Mouse (Mus musculus) midbrain, embryonic 14.5 days (tissue): Measurements from ENCODE around the gene Egf. TPM values are rescaled to one million over a fixed set of nuclear protein-coding genes. Genes with fewer than 3 reads are reported as not detected.
A peak's percentile ranks its signal among the peaks of the same experiment; 100 is the strongest.

ENCODE experiments used
- ATAC-seq: fragments of 200-750 bp; cut with Nextera tagmentation; 2 replicates; pipeline ENCODE4 v1.8.0; 2017; ENCODE audit warnings: moderate number of reproducible peaks, moderate library complexity; ENCODE audit not compliant: low FRiP score, low TSS enrichment
- DNase-seq: peaks from one replicate; pipeline ENCODE4 v3.0.0-alpha.2; 2015
- H3K27ac ChIP-seq: fragments of 300-500 bp; sonication (generic); replicated peaks from 2 replicates; pipeline ENCODE4 v1.5.1; 2014; ENCODE audit warnings: mild to moderate bottlenecking, low read depth, low read length, moderate library complexity
- H3K27me3 ChIP-seq: fragments of 300-500 bp; sonication (generic); 2 replicates; pipeline ENCODE4 v1.6.1; 2014; ENCODE audit warnings: low read length, control low read depth, mixed read lengths; ENCODE audit not compliant: control insufficient read depth, insufficient read depth
- H3K36me3 ChIP-seq: fragments of 300-500 bp; sonication (generic); 2 replicates; pipeline ENCODE4 v1.6.1; 2014; ENCODE audit warnings: low read length, control low read depth; ENCODE audit not compliant: control insufficient read depth, insufficient read depth
- H3K4me1 ChIP-seq: fragments of 300-500 bp; sonication (generic); 2 replicates; pipeline ENCODE4 v1.6.1; 2014; ENCODE audit warnings: mild to moderate bottlenecking, antibody characterized with exemption, low read length, control low read depth; ENCODE audit not compliant: control insufficient read depth, insufficient read depth
- H3K4me2 ChIP-seq: fragments of 300-500 bp; sonication (generic); 2 replicates; pipeline ENCODE4 v1.6.1; 2014; ENCODE audit warnings: mild to moderate bottlenecking, low read length, moderate library complexity
- H3K4me3 ChIP-seq: fragments of 300-500 bp; sonication (generic); replicated peaks from 2 replicates; pipeline ENCODE4 v1.5.1; 2014; ENCODE audit warnings: low read depth, low read length
- H3K9ac ChIP-seq: fragments of 300-500 bp; sonication (generic); replicated peaks from 2 replicates; pipeline ENCODE4 v1.6.1; 2014; ENCODE audit warnings: mild to moderate bottlenecking, low read length, moderate library complexity
- H3K9me3 ChIP-seq: fragments of 300-500 bp; sonication (generic); 2 replicates; pipeline ENCODE4 v1.6.1; 2016; ENCODE audit warnings: low read length, control low read depth, mixed read lengths; ENCODE audit not compliant: control insufficient read depth
- WGBS: fragments of 180-500 bp; shearing (Covaris S2); extraction: QIAGEN DNeasy Blood & Tissue Kit; methylation state at CpG from one replicate; pipeline ENCODE4 v1.1.7; 2014; 5-methylcytosine and 5-hydroxymethylcytosine counted together
- polyA plus RNA-seq: library from polyadenylated mRNA; unstranded; fragments of >200 nt; fragmentation: Nextera tagmentation; extraction: Ambion mirVana; gene quantifications from 2 replicates; pipeline ENCODE4 v1.2.1, GENCODE M21; 2014

Gene Egf
- polyA plus RNA-seq, 1 experiment from 2014 or later: 1.8 TPM

- no peak overlapping the region for H3K9ac ChIP-seq
- no peaks in the 10 kb centered on the region for H3K27me3 ChIP-seq
- no peak overlapping the region for H3K4me2 ChIP-seq
- H3K4me3 ChIP-seq: no peak overlapping the region
- no peaks in the 10 kb centered on the region for H3K9me3 ChIP-seq
- H3K4me1 ChIP-seq: peaks cover 6% of the 10 kb centered on the region; the same call in 1 of the 2 replicates
- WGBS: 43% methylated on average over 10 of the region's 10 CpGs
- H3K36me3 ChIP-seq: no peaks in the 10 kb centered on the region
- H3K27ac ChIP-seq: no peak overlapping the region
- ATAC-seq (peak; percentile 77), DNase-seq (peak; percentile 64)
Measured at GRCm38 (mm10) chr3:129640211-129641000, 114.7 kb downstream of the Egf start.

- Histone ChIP-seq H3K9ac (no peak overlapping the region), H3K4me3 (no peak overlapping the region), H3K27ac (no peak overlapping the region), H3K27me3 (no peaks in the 10 kb centered on the region), H3K4me2 (no peak overlapping the region), H3K9me3 (no peaks in the 10 kb centered on the region), H3K36me3 (no peaks in the 10 kb centered on the region), H3K4me1 (peaks cover 6% of the 10 kb centered on the region; the same call in 1 of the 2 replicates)
- 72% methylated on average over 5 of the region's 5 CpGs for WGBS
- ATAC-seq (no peak), DNase-seq (no peak)
Measured at GRCm38 (mm10) chr3:129639701-129640100, 115.4 kb downstream of the Egf start.

- Histone ChIP-seq H3K4me1 (peaks cover 6% of the 10 kb centered on the region; the same call in 1 of the 2 replicates), H3K4me3 (no peak overlapping the region), H3K27ac (no peak overlapping the region), H3K9ac (no peak overlapping the region), H3K27me3 (no peaks in the 10 kb centered on the region), H3K36me3 (peaks cover 11% of the 10 kb centered on the region; the same call in 1 of the 2 replicates), H3K4me2 (no peak overlapping the region), H3K9me3 (no peaks in the 10 kb centered on the region)
- no peak for ATAC-seq
- DNase-seq: no peak
- WGBS: 92% methylated on average over 6 of the region's 6 CpGs
Measured at GRCm38 (mm10) chr3:129637446-129637845, 117.7 kb downstream of the Egf start.

GRCm38 (mm10) chr3:129634260-129634901 lies 120.7 kb downstream of the Egf start:
- Histone ChIP-seq H3K27ac (no peak overlapping the region), H3K36me3 (peaks cover 16% of the 10 kb centered on the region; the same call in 1 of the 2 replicates), H3K9ac (no peak overlapping the region), H3K9me3 (no peaks in the 10 kb centered on the region), H3K4me2 (no peak overlapping the region), H3K27me3 (no peaks in the 10 kb centered on the region), H3K4me1 (no peaks in the 10 kb centered on the region), H3K4me3 (no peak overlapping the region)
- 88% methylated on average over 11 of the region's 11 CpGs for WGBS
- DNase-seq (peak; percentile 73), ATAC-seq (no peak)

- WGBS: 75% methylated on average over 8 of the region's 8 CpGs
- DNase-seq (no peak), ATAC-seq (no peak)
- Histone ChIP-seq H3K4me1 (no peaks in the 10 kb centered on the region), H3K36me3 (peaks cover 21% of the 10 kb centered on the region), H3K9ac (no peak overlapping the region), H3K27ac (no peak overlapping the region), H3K27me3 (no peaks in the 10 kb centered on the region), H3K4me3 (no peak overlapping the region), H3K4me2 (no peak overlapping the region), H3K9me3 (no peaks in the 10 kb centered on the region)
Measured at GRCm38 (mm10) chr3:129633518-129633917, 121.6 kb downstream of the Egf start.

GRCm38 (mm10) chr3:129631857-129632256 lies 123.3 kb downstream of the Egf start:
- 98% methylated on average over 5 of the region's 5 CpGs for WGBS
- Histone ChIP-seq H3K4me2 (no peak overlapping the region), H3K27me3 (no peaks in the 10 kb centered on the region), H3K27ac (no peak overlapping the region), H3K36me3 (peaks cover 24% of the 10 kb centered on the region), H3K9me3 (no peaks in the 10 kb centered on the region), H3K9ac (no peak overlapping the region), H3K4me3 (no peak overlapping the region), H3K4me1 (no peaks in the 10 kb centered on the region)
- DNase-seq (no peak), ATAC-seq (no peak)

GRCm38 (mm10) chr3:129631018-129631417 lies 124.1 kb downstream of the Egf start:
- Histone ChIP-seq H3K27me3 (no peaks in the 10 kb centered on the region), H3K9ac (no peak overlapping the region), H3K4me2 (no peak overlapping the region), H3K27ac (no peak overlapping the region), H3K4me3 (no peak overlapping the region), H3K9me3 (no peaks in the 10 kb centered on the region), H3K4me1 (no peaks in the 10 kb centered on the region), H3K36me3 (peaks cover 24% of the 10 kb centered on the region)
- WGBS: 91% methylated on average over 1 of the region's 1 CpGs
- ATAC-seq (no peak), DNase-seq (no peak)
